Mouse (Mus musculus): ENCODE measurements at regions not wholly inside any gene's neighbourhood (a gene's known extent, or its start where the extent isn't known, plus 50 kb on each side); places are given as distances from the start of the nearest gene placed in this dataset.
A peak's percentile ranks its signal among the peaks of the same experiment; 100 is the strongest.

DNA sequence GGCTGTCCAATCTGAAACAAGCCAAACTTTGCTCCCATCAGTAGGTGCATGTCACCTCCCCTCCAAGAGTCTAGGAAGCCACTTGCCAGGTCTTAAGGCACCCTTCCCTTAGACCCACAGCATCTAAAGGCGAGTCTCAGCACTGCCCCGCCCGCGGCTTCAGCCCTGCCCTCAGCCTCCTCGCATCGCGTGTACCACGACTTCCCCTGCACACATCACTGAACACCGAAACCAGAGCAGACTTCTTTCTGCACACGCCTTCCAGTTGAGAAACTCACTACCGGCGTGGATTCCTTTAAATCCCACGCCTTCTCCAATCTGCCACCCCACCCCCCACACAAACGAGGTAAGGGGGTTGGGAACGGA is 168.3 kb upstream of the Azi2 start:
- DNase-seq (ENCODE audit: extremely low read depth, insufficient read length, low spot score): peak; percentile 9

DNA sequence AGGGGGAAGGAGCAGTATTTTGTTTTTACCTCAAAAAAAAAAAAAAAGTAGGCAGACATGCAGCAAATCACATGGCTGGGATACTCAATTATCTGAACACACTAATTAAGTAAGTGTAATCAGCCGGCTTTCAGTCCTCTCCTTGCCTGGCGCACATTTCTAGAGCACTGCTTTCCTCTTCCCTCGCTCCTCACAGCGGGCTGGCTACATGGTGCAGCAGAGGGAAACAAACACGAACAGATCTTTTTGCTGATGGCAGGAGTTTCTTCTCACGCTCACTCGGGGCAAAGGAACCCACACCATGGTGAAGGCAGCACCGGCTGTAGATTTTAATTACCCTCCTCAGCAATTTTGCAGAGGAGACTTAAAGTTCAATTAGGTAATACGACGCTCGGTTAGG is 169.7 kb upstream of the Azi2 start:
- no peak for DNase-seq (ENCODE audit: extremely low read depth, insufficient read length, low spot score)

DNA sequence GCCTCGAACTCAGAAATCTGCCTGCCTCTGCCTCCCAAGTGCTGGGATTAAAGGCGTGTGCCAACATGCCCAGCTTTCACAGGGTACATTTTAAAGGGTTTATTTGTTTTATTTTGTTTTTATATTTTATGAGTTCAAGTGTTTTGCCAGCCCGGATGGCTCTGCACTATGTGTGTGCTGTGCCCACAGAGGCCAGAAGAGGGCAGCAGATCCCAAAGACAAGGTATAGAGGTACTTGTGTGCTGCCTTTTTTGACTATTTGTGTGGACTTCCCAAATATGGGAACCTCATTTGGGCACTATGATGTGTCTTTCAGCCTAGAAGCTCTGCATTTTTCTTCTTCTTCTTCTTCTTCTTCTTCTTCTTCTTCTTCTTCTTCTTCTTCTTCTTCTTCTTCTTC is 176.4 kb upstream of the Azi2 start:
- no peak for DNase-seq (ENCODE audit: extremely low read depth, insufficient read length, low spot score)

DNA sequence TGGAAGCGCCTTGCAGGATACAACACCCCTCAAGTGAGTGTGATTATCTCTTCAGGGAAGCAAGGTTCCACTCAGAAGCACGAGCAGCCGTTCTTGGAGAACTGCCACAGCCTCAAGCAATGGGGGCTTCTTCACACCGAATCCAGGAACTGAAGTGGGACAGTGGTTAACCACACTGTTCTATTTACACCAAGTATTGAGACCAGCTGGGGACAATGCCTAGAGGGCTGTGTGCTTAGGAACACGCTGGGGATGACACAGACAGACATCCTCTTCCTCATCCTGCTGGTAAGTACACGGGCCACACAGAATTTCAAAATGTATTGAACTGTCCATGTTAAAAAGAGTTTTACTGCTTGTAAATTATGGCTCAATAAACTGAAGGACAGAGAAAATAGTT is 177.0 kb upstream of the Azi2 start:
- DNase-seq (ENCODE audit: extremely low read depth, insufficient read length, low spot score): no peak

DNA sequence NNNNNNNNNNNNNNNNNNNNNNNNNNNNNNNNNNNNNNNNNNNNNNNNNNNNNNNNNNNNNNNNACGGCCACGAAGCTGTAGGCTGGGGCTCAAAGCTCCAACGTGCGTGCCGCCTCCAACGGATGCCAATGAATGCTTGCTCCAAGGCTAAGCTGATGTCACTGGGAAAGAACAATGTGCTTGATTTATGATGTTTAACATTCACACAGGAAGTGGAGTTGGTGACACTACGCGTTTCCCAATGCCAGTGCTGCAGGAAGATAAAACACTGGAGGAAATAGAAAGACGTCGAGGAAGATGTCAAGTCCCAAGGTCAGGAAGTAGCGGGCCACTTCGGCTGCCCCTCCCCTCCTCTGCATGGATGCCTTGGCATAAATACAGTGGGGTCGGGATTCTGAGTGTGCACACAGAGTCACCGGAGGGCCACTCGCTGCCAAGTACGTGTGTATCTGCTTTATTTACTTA is 180.7 kb upstream of the Azi2 start:
- no peak for DNase-seq (ENCODE audit: extremely low read depth, insufficient read length, low spot score)

DNA sequence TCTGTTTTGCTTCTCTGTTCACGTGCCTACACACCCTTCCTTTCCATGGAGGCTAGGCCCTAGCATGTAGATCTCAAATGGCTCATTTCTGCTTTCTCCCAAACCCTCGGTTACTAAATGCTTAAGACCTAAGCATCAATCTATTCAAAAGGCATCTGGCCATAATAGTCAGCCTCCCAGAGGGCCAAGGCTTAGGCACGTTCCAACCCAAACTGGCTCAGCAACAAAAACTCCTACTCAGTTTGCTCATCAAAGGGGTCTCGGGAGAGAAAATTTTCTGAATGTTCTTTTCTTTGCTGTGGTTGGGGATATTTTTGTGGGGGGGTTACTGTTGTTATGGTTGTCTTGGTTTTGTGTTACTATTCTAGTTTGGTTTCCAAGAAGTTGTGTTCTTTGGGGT is 196.8 kb upstream of the Azi2 start:
- DNase-seq (ENCODE audit: extremely low read depth, insufficient read length, low spot score): no peak

DNA sequence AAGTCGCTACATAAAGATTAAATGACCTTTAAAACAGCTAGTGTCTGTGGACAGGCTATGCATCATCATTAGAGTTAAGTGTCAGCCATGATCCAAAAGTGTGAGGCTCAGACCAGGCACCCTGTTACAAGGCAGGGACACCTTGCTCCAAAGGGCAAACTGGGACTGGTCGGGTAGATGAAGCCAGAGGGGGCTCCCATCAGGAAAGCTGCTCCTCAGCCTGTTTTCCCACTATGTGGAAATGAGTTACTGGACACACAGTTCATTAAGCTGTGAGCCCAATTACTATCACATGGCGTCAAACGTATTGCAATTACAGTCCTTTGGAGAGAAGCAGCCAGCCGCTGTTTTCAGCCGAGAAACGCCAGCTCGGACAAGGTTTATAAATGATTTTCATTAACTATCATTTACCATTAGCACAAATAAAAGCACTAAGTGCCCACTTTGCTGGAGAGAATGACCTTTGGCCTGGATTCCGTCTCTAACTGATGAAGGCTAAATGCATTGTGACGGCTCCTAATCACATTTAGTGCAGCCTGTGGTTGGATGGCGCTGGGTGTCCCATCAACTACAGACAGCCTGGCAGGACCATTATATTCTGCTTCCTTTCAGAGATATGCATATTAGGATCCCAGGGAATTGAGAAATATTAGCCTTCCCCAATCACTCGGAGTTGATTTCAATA is 203.5 kb upstream of the Azi2 start:
- no peak for DNase-seq (ENCODE audit: extremely low read depth, insufficient read length, low spot score)

DNA sequence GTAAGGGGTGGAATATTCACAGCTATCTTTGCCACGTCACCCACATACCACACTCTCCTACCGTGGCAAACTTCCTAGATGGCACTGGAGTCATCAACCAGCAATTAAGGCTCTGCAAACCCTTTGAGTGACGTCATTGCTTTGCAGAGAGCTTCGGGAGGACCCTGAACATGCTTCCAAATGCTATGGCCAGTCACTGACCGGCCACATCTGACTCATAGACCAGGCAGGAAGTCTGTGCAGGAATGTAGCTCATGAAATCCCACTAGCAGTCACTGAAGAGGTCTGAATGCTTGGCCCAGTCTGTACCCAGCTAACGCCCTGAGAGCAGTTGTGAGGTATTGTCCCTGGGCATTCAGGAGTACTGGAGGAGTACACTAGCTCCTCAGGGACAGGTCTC is 203.9 kb upstream of the Rbms3 start:
- peak; percentile 50 for DNase-seq (ENCODE audit: extremely low read depth, insufficient read length, low spot score)

DNA sequence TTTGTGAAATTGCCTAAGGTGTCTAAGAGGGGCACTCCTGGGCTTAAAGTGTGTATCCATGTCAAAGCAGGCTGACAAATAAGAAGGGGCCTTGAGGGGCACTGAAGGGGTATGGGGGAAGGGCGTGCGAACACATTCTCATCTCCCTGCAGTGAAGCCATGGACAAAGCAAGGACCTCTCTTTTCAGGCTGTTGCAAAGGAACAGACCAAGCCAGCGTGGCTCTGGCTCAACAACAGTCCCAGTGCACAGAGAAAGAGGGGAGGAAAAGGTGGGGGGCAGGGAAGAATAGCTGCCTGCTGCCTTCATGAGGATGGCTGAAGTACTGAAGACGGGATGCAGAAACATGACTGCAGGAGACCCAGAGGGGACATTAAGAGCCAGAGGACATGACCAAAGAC is 184.9 kb upstream of the Rbms3 start:
- no peak for DNase-seq (ENCODE audit: extremely low read depth, insufficient read length, low spot score)

DNA sequence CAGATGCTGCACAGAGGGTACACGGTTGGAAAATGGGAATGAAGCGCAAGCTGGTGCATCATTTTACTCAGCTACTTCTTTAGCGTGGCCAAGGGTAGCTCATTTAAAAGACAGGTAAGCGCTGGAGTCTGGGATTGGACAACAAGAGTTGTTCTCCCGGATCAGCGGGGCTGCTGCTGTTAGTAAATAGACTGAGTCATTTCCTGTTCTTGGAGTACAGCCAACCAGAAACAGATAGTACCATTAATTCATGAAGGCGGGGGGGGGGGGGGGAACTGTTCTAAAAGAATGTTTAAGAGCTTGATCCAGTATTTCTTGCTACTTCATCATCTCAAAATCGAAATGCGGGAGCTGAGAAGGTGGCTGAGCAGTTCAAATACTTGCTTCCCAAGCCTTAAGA is 183.5 kb upstream of the Rbms3 start:
- DNase-seq (ENCODE audit: extremely low read depth, insufficient read length, low spot score): no peak

DNA sequence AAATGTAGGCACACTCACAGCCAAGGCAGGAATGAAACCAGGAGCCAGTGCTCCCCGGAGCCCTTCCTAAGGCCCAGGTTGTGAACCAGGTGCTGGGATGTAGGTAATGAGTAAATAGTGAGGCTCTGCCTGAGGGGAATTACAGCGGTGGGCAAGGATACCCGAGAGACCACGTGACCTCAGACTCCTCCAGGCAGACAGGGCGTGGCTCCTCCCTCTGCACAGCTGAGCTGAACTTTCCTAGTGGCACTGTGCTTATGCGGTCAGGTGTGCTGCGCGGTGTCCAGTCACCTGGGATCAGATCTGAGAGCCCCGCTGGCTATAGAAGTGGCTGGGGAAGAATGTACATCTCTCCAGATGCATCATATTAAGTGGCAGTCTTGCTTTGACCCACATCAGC is 176.1 kb upstream of the Rbms3 start:
- DNase-seq (ENCODE audit: extremely low read depth, insufficient read length, low spot score): no peak

DNA sequence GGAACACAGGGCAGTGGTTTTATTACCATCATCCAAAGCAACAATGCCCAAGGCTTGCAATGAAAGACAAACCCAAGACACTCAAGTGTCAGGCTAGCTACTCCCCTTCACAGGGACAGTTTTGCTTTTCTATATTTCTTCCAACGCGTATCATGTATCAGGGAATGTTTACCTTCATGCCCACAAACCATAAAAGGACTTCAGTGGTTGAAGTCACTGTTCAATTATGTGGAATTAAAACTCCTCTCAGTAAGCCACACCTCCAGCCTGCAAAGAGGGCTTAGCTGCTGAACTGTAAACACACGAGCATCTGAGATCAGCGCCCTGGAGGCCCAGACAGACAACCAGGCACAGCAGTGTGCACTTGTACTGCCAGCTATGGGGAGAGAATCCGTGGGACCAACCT is 154.5 kb upstream of the Rbms3 start:
- DNase-seq (ENCODE audit: extremely low read depth, insufficient read length, low spot score): no peak

DNA sequence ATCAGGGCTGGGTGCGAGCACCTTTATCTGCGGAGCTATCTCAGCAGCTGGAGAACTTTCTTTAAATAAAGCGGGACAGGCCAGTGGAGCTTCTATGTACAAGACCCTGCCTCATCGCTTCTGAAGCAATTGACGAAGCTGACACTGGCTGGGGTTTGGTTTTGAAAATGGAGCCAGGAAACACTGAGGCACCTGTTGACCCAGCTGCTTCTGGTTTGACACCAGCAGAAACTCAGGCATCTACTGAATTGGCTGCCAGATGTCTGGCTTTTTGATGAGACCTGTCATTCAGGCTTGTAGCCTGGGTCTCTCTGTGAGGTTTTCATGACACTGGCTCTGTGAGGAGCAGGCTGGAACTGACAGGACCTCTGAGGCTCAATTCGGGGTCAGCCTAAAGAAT is 124.9 kb upstream of the Rbms3 start:
- DNase-seq (ENCODE audit: extremely low read depth, insufficient read length, low spot score): no peak

DNA sequence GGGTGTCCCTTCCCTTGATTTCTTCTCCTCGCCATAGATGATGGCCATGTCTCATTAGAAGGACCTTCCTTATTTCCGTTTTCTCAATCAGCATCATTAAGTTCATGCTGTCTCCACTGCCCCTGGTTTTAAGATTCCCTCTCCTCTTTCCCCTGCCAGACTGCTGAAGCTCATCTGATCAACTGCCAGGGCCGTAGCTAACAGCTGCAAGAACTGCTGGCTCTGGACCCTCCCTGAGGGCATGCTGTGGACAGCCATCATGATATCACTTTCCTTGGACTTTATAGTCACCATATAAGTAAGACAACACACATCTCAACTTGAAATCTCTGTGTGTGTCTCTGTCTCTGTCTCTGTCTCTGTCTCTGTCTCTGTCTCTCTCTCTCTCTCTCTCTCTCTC is 123.8 kb upstream of the Rbms3 start:
- DNase-seq (ENCODE audit: extremely low read depth, insufficient read length, low spot score): no peak

DNA sequence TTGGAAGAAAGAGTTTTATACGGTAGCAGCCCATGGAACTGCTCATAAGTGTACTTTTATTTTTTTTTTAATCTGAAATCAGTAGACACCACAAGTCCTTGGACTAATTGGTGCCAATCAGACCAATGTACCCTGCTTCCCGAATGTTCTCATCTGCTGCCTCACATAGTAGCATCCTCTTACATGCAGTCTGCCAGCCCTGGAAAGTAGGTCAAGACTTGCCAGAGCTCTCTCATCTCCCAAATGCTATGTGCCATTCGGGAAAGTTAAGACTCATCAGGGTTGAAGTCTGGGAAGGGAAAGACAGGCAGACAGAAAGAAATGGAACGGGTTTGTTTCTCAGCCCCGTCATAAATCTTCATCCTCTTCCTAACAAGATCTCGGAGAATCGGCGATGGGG is 115.2 kb upstream of the Rbms3 start:
- DNase-seq (ENCODE audit: extremely low read depth, insufficient read length, low spot score): no peak

DNA sequence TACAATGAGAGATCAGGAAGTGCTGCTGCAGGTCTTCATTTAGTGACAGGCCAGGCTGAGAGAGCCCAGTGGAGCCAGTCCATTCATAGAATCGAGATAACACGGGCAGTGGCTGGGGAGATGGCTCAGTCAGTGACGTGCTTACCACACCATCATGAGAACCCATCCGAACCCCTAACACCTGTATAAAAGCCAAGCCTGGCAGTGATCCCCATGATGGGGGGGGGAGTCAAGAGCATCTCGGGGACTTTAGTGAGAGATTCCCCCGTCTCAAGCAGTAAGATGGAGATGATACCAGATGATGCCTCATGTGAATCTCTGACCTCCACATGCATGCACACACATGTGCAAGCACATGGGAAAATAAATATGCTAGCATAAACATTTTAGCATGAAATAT is 99.7 kb upstream of the Rbms3 start:
- no peak for DNase-seq (ENCODE audit: extremely low read depth, insufficient read length, low spot score)

DNA sequence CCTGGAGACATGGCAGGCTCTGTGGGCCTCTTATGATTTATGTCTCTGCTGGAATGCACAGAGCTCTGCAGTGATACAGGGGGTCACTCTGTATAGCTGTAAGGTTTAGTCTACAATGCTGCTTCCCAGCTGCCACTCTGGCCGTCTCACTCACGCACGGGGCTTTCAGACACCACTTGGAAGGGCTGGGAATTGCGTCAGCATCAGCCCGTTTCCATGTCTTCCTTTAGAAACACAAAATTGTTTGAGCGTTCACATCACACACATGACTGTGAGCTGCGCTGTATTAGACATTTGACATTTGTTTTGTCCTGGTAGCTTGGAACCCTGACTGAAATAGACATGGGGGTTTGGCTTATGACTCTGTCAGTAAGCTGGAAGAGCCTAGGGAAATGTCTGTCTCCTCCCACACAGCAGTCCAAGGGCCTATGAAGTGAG is 90.5 kb upstream of the Rbms3 start:
- no peak for DNase-seq (ENCODE audit: extremely low read depth, insufficient read length, low spot score)

DNA sequence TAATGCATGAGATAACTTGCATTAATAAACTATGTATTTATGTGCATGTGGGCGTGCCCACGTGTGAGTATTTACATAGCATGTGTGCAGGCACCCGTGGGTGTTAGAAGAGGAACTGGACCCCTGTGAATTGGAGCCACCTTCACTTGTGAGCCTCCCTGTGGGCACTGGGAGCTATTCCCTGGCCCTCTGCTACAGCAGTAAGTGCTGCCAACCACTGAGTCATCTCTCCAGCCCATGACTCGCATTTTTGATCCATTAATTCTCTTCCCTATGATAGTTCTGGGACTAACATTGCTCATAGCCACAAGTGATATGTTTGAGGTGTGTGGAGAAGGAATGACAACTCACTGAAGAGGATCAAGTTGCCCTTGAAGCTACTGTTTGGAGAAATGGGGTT is 87.6 kb upstream of the Rbms3 start:
- peak; percentile 11 for DNase-seq (ENCODE audit: extremely low read depth, insufficient read length, low spot score)

DNA sequence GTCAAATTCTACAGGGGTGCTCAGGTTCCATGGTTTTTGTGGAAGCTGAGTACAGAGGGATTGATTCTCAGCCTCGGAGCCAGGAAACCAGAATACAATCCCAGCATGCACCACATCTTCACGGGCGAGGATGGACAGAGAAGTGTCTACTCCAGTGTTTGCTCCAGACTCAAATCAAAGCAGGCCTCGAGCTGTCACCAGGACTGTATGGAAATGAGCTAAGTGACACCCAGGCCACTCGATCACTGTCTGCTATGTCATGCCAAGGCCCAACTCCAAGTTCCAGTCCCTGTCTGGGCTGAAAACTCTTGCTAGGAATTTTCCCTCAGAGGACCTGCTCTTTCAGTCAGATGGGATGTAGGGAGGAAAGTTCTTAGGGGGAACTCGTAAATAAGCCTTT is 86.8 kb upstream of the Rbms3 start:
- DNase-seq (ENCODE audit: extremely low read depth, insufficient read length, low spot score): no peak

DNA sequence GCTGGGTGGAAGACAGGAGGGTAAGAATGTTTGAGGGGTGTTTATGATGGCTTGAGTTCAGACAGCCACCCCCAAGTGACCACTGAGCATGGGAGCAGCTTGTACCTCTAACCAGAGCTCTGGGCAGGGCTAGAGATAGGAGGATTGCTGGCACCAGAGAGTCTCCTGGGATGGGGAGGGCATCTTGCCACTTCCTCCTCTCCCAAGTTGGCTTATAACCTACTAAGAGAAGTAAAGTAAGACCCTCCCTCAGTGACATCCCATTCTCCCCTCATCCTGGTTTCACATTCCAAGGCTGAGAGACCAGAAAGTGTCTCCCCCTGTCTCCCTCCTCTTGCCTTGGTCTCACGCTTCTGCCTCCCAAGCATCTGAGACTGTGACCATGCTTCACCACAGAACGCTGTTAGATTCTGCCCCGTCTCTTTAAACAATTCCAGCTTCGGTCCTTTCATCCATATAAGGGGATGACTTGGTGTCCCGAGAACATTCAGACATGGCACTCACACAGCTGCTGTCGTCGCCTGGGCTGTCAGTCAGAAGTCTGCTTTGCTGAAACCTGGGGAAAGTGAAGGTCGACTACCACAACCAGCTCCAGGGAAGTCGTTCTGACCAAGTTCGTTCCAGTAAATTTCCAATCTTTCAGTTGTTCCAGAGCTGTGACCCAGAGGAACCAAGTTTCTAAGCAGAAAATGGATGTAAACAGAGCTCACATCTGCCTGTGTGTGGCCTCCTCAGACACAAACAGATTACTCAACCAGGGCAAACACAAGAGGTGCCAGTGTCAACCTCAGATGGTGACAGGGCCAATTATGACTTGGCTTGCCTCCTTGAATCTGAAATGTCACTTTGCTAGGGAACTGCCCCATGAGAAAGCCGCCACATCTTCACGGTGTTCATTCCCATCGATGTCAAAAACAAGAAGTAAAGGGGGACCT is 85.3 kb upstream of the Rbms3 start:
- DNase-seq (ENCODE audit: extremely low read depth, insufficient read length, low spot score): no peak

DNA sequence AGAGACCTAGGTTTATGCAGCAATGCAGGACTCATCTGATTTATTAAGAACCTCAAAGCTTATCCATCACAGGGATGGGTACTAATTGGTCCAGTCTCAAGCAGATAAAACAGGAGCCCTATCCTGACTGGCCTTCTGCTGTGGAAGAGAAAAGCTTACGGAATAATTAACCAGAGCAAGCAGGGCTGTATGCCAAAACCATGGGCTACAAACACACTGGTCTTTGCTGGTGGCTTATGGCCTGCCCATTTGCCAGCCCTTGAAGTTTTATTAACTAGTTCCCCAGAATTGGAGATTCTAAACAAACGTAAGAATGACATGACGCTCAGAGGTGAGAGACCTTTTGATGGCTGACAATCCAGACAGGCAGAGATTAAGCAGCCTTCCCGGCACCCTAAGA is 83.4 kb upstream of the Rbms3 start:
- no peak for DNase-seq (ENCODE audit: extremely low read depth, insufficient read length, low spot score)

DNA sequence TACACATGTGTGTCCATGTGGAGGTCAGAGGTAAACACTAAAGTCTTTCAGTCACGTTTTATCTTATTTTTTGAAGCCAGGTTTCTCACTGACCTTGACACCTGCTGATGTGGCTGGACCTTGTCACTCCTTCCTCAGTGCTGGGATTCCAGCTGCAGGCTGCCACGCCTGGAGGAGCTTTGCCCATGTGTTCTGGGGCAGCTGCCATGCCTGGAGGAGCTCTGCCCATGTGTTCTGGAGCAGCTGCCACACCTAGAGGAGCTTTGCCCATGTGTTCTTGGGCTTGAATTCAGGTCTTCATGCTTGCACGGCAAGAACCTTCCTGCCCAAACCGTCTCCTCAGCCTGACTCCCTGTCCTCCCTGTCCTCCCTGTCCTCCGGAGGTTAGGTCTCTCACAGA is 82.1 kb upstream of the Rbms3 start:
- no peak for DNase-seq (ENCODE audit: extremely low read depth, insufficient read length, low spot score)

All from 3134 (cell line).